Mouse (Mus musculus): ENCODE measurements around the gene Oser1. TPM values are rescaled to one million over a fixed set of nuclear protein-coding genes. Genes with fewer than 3 reads are reported as not detected.

The Oser1 gene
- polyA plus RNA-seq, 1 experiment from 2014 or later: 83.2 TPM

- no peaks in the 10 kb centered on the region for H3K27me3 ChIP-seq (ENCODE audit: control insufficient read depth, insufficient read depth, low read depth, low read length)
- no peak overlapping the region for H3K4me2 ChIP-seq (ENCODE audit: low read depth, low read length)
- H3K4me1 ChIP-seq (replicated peaks; ENCODE audit: control insufficient read depth, insufficient read depth, low read length): no peaks in the 10 kb centered on the region
- no peak overlapping the region for H3K27ac ChIP-seq (ENCODE audit: low read length)
- ATAC-seq (ENCODE audit: low read depth): no peak
- 81% methylated on average over 6 of the region's 6 CpGs for WGBS
- no peaks in the 10 kb centered on the region for H3K9me3 ChIP-seq (ENCODE audit: control insufficient read depth, low read length)
- H3K9ac ChIP-seq (ENCODE audit: low read length): no peak overlapping the region
- no peak overlapping the region for H3K4me3 ChIP-seq (ENCODE audit: low read length)
- no peaks in the 10 kb centered on the region for H3K36me3 ChIP-seq (ENCODE audit: control insufficient read depth, insufficient read depth, low read length)
Measured at GRCm38 (mm10) chr2:163452738-163453137, 28.2 kb upstream of the Oser1 start.

GRCm38 (mm10) chr2:163450668-163451295 is 26.3 kb upstream of the Oser1 start:
- H3K4me2 ChIP-seq (ENCODE audit: low read depth, low read length): no peak overlapping the region
- no peaks in the 10 kb centered on the region for H3K9me3 ChIP-seq (ENCODE audit: control insufficient read depth, low read length)
- no peaks in the 10 kb centered on the region for H3K36me3 ChIP-seq (ENCODE audit: control insufficient read depth, insufficient read depth, low read length)
- WGBS: 51% methylated on average over 6 of the region's 6 CpGs
- peak; percentile 31; the same call in 1 of the 2 replicates for ATAC-seq (ENCODE audit: low read depth)
- H3K27me3 ChIP-seq (ENCODE audit: control insufficient read depth, insufficient read depth, low read depth, low read length): no peaks in the 10 kb centered on the region
- no peak overlapping the region for H3K27ac ChIP-seq (ENCODE audit: low read length)
- no peak overlapping the region for H3K9ac ChIP-seq (ENCODE audit: low read length)
- no peak overlapping the region for H3K4me3 ChIP-seq (ENCODE audit: low read length)
- no peaks in the 10 kb centered on the region for H3K4me1 ChIP-seq (replicated peaks; ENCODE audit: control insufficient read depth, insufficient read depth, low read length)

GRCm38 (mm10) chr2:163449276-163449675 is 24.8 kb upstream of the Oser1 start:
- Histone ChIP-seq H3K27me3 (ENCODE audit: control insufficient read depth, insufficient read depth, low read depth, low read length) (no peaks in the 10 kb centered on the region), H3K9ac (ENCODE audit: low read length) (no peak overlapping the region), H3K4me2 (ENCODE audit: low read depth, low read length) (no peak overlapping the region), H3K36me3 (ENCODE audit: control insufficient read depth, insufficient read depth, low read length) (no peaks in the 10 kb centered on the region), H3K9me3 (ENCODE audit: control insufficient read depth, low read length) (no peaks in the 10 kb centered on the region), H3K4me3 (ENCODE audit: low read length) (no peak overlapping the region), H3K27ac (ENCODE audit: low read length) (no peak overlapping the region), H3K4me1 (replicated peaks; ENCODE audit: control insufficient read depth, insufficient read depth, low read length) (no peaks in the 10 kb centered on the region)
- WGBS: 42% methylated on average over 3 of the region's 3 CpGs
- ATAC-seq (ENCODE audit: low read depth): no peak

- ATAC-seq (ENCODE audit: low read depth): no peak
- H3K9ac ChIP-seq (ENCODE audit: low read length): no peak overlapping the region
- WGBS: 79% methylated on average over 12 of the region's 12 CpGs
- no peaks in the 10 kb centered on the region for H3K4me1 ChIP-seq (replicated peaks; ENCODE audit: control insufficient read depth, insufficient read depth, low read length)
- no peaks in the 10 kb centered on the region for H3K36me3 ChIP-seq (ENCODE audit: control insufficient read depth, insufficient read depth, low read length)
- H3K4me2 ChIP-seq (ENCODE audit: low read depth, low read length): no peak overlapping the region
- H3K4me3 ChIP-seq (ENCODE audit: low read length): no peak overlapping the region
- no peaks in the 10 kb centered on the region for H3K27me3 ChIP-seq (ENCODE audit: control insufficient read depth, insufficient read depth, low read depth, low read length)
- no peaks in the 10 kb centered on the region for H3K9me3 ChIP-seq (ENCODE audit: control insufficient read depth, low read length)
- no peak overlapping the region for H3K27ac ChIP-seq (ENCODE audit: low read length)
Measured at GRCm38 (mm10) chr2:163447375-163447774, 22.9 kb upstream of the Oser1 start.

GRCm38 (mm10) chr2:163444017-163444416 is 19.5 kb upstream of the Oser1 start:
- Histone ChIP-seq H3K27me3 (ENCODE audit: control insufficient read depth, insufficient read depth, low read depth, low read length) (peaks cover 2% of the 10 kb centered on the region), H3K9ac (ENCODE audit: low read length) (no peak overlapping the region), H3K4me3 (ENCODE audit: low read length) (no peak overlapping the region), H3K27ac (ENCODE audit: low read length) (no peak overlapping the region), H3K4me2 (ENCODE audit: low read depth, low read length) (no peak overlapping the region), H3K9me3 (ENCODE audit: control insufficient read depth, low read length) (no peaks in the 10 kb centered on the region), H3K36me3 (ENCODE audit: control insufficient read depth, insufficient read depth, low read length) (no peaks in the 10 kb centered on the region), H3K4me1 (replicated peaks; ENCODE audit: control insufficient read depth, insufficient read depth, low read length) (no peaks in the 10 kb centered on the region)
- ATAC-seq (ENCODE audit: low read depth): no peak
- 42% methylated on average over 7 of the region's 7 CpGs for WGBS

GRCm38 (mm10) chr2:163443543-163443942 is 19.0 kb upstream of the Oser1 start:
- Histone ChIP-seq H3K4me3 (ENCODE audit: low read length) (no peak overlapping the region), H3K9ac (ENCODE audit: low read length) (no peak overlapping the region), H3K4me1 (replicated peaks; ENCODE audit: control insufficient read depth, insufficient read depth, low read length) (0 out of 2 replicates have a peak, but pooled peaks cover under 1% of the 10 kb centered on the region), H3K9me3 (ENCODE audit: control insufficient read depth, low read length) (no peaks in the 10 kb centered on the region), H3K27me3 (ENCODE audit: control insufficient read depth, insufficient read depth, low read depth, low read length) (peaks cover 6% of the 10 kb centered on the region), H3K27ac (ENCODE audit: low read length) (no peak overlapping the region), H3K4me2 (ENCODE audit: low read depth, low read length) (no peak overlapping the region), H3K36me3 (ENCODE audit: control insufficient read depth, insufficient read depth, low read length) (no peaks in the 10 kb centered on the region)
- ATAC-seq (ENCODE audit: low read depth): no peak
- 63% methylated on average over 6 of the region's 6 CpGs for WGBS

- ATAC-seq (ENCODE audit: low read depth): no peak
- Histone ChIP-seq H3K4me2 (ENCODE audit: low read depth, low read length) (no peak overlapping the region), H3K27me3 (ENCODE audit: control insufficient read depth, insufficient read depth, low read depth, low read length) (peaks cover 16% of the 10 kb centered on the region), H3K27ac (ENCODE audit: low read length) (no peak overlapping the region), H3K9me3 (ENCODE audit: control insufficient read depth, low read length) (no peaks in the 10 kb centered on the region), H3K4me3 (ENCODE audit: low read length) (no peak overlapping the region), H3K4me1 (replicated peaks; ENCODE audit: control insufficient read depth, insufficient read depth, low read length) (0 out of 2 replicates have a peak, but pooled peaks cover 2% of the 10 kb centered on the region), H3K36me3 (ENCODE audit: control insufficient read depth, insufficient read depth, low read length) (no peaks in the 10 kb centered on the region), H3K9ac (ENCODE audit: low read length) (no peak overlapping the region)
- 53% methylated on average over 1 of the region's 1 CpGs for WGBS
Measured at GRCm38 (mm10) chr2:163439488-163439887, 15.0 kb upstream of the Oser1 start.

- ATAC-seq (ENCODE audit: low read depth): peak; percentile 20; the same call in 1 of the 2 replicates
- H3K27me3 ChIP-seq (ENCODE audit: control insufficient read depth, insufficient read depth, low read depth, low read length): peaks cover 16% of the 10 kb centered on the region
- 2% methylated on average over 30 of the region's 30 CpGs for WGBS
Measured at GRCm38 (mm10) chr2:163438619-163439451, 14.3 kb upstream of the Oser1 start.

GRCm38 (mm10) chr2:163438246-163438618 is 13.7 kb upstream of the Oser1 start, which contains the start of gene Gdap1l1:
Gdap1l1 (plus strand) TSS chr2:163438476.
- Histone ChIP-seq H3K9me3 (ENCODE audit: control insufficient read depth, low read length) (no peaks in the 10 kb centered on the region), H3K4me3 (ENCODE audit: low read length) (peak within 1 kb of the TSS; percentile 18; the same call in 1 of the 2 replicates), H3K9ac (ENCODE audit: low read length) (no peak within 1 kb of the TSS), H3K36me3 (ENCODE audit: control insufficient read depth, insufficient read depth, low read length) (no peaks in the 10 kb centered on the region), H3K4me1 (replicated peaks; ENCODE audit: control insufficient read depth, insufficient read depth, low read length) (0 out of 2 replicates have a peak, but pooled peaks cover 2% of the 10 kb centered on the region), H3K4me2 (ENCODE audit: low read depth, low read length) (peak within 1 kb of the TSS; percentile 46), H3K27ac (ENCODE audit: low read length) (no peak within 1 kb of the TSS), H3K27me3 (ENCODE audit: control insufficient read depth, insufficient read depth, low read depth, low read length) (peaks cover 16% of the 10 kb centered on the region)
- ATAC-seq (ENCODE audit: low read depth): no peak
- WGBS: 1% methylated on average over 16 of the region's 18 CpGs

More at GRCm38 (mm10) chr2:163438619-163439451, 14.3 kb upstream of the Oser1 start:
- H3K36me3 ChIP-seq (ENCODE audit: control insufficient read depth, insufficient read depth, low read length): no peaks in the 10 kb centered on the region
- H3K4me3 ChIP-seq (ENCODE audit: low read length): peak overlapping the region; percentile 18; the same call in 1 of the 2 replicates
- H3K4me2 ChIP-seq (ENCODE audit: low read depth, low read length): peak overlapping the region; percentile 46
- no peaks in the 10 kb centered on the region for H3K9me3 ChIP-seq (ENCODE audit: control insufficient read depth, low read length)
- no peak overlapping the region for H3K9ac ChIP-seq (ENCODE audit: low read length)
- H3K4me1 ChIP-seq (replicated peaks; ENCODE audit: control insufficient read depth, insufficient read depth, low read length): 0 out of 2 replicates have a peak, but pooled peaks cover 2% of the 10 kb centered on the region
- H3K27ac ChIP-seq (ENCODE audit: low read length): no peak overlapping the region
